Mouse (Mus musculus) limb, embryonic 14.5 days (tissue): ENCODE data around the gene Ankfn1. TPM values are rescaled to one million over a fixed set of nuclear protein-coding genes. Genes with fewer than 3 reads are reported as not detected.

Experiments used
- ATAC-seq: fragments of 200-750 bp; cut with Nextera tagmentation; 2 replicates; pipeline ENCODE4 v1.8.0; 2017; ENCODE audit warnings: low read depth, moderate number of reproducible peaks, moderate TSS enrichment; ENCODE audit not compliant: low FRiP score
- DNase-seq: peaks from one replicate; pipeline ENCODE4 v3.0.0-alpha.2; 2015; ENCODE audit warnings: low spot score
- H3K27ac ChIP-seq: fragments of 300-500 bp; sonication (generic); replicated peaks from 2 replicates; pipeline ENCODE4 v1.5.1; 2014; ENCODE audit warnings: low read depth, mild to moderate bottlenecking, low read length, moderate library complexity, mixed read lengths
- H3K27me3 ChIP-seq: fragments of 300-500 bp; sonication (generic); 2 replicates; pipeline ENCODE4 v1.6.1; 2014; ENCODE audit warnings: low read length, mixed read lengths; ENCODE audit not compliant: control insufficient read depth, insufficient read depth
- H3K36me3 ChIP-seq: fragments of 300-500 bp; sonication (generic); 2 replicates; pipeline ENCODE4 v1.6.1; 2014; ENCODE audit warnings: mild to moderate bottlenecking, low read length, moderate library complexity, mixed read lengths; ENCODE audit not compliant: control insufficient read depth, insufficient read depth
- H3K4me1 ChIP-seq: fragments of 300-500 bp; sonication (generic); 2 replicates; pipeline ENCODE4 v1.6.1; 2014; ENCODE audit warnings: antibody characterized with exemption, low read length, mixed read lengths; ENCODE audit not compliant: control insufficient read depth, insufficient read depth
- H3K4me2 ChIP-seq: fragments of 300-500 bp; sonication (generic); replicated peaks from 2 replicates; pipeline ENCODE4 v1.6.1; 2014; ENCODE audit warnings: low read depth, mild to moderate bottlenecking, low read length, moderate library complexity; ENCODE audit not compliant: severe bottlenecking
- H3K4me3 ChIP-seq: fragments of 300-500 bp; sonication (generic); replicated peaks from 2 replicates; pipeline ENCODE4 v1.5.1; 2014; ENCODE audit warnings: low read length
- H3K9ac ChIP-seq: fragments of 300-500 bp; sonication (generic); 2 replicates; pipeline ENCODE4 v1.6.1; 2014; ENCODE audit warnings: mild to moderate bottlenecking, low read depth, low read length, moderate library complexity; ENCODE audit not compliant: severe bottlenecking
- H3K9me3 ChIP-seq: fragments of 300-500 bp; sonication (generic); 2 replicates; pipeline ENCODE4 v1.6.1; 2016; ENCODE audit warnings: low read length; ENCODE audit not compliant: control insufficient read depth
- POLR2A ChIP-seq: fragments of 200-500 bp; IDR thresholded peaks from 2 replicates; pipeline ENCODE4 v1.8.0; 2012; ENCODE audit warnings: inconsistent platforms, mild to moderate bottlenecking, moderate library complexity, borderline replicate concordance; ENCODE audit not compliant: insufficient read depth, insufficient read length; ENCODE audit errors: extremely low read depth
- WGBS: fragments of 180-500 bp; shearing (Covaris S2); extraction: QIAGEN DNeasy Blood & Tissue Kit; methylation state at CpG from one replicate; pipeline ENCODE4 v1.1.7; 2014; 5-methylcytosine and 5-hydroxymethylcytosine counted together
- polyA plus RNA-seq, 2 experiments: library from polyadenylated mRNA; depleted of rRNA in 1 of 2; stranded (reverse) in 1 of 2; unstranded in 1 of 2; fragments of >200 nt; fragmentation: Nextera tagmentation in 1 of 2; extraction: Ambion mirVana in 1 of 2; gene quantifications; 2 replicates each; pipeline versions ENCODE4 v1.2.1 to v1.2.3; 2012 to 2014

The Ankfn1 gene
- polyA plus RNA-seq, 2 experiments = 0.36 to 0.61 TPM

- WGBS = 54% methylated on average over 4 of the region's 4 CpGs
- no peak overlapping the region for H3K4me2 ChIP-seq
- no peak for ATAC-seq
- H3K4me1 ChIP-seq = peaks cover 10% of the 10 kb centered on the region; the same call in 1 of the 2 replicates
- no peak for DNase-seq
- no peak for TF ChIP-seq POLR2A
- H3K9ac ChIP-seq = no peak overlapping the region
- H3K9me3 ChIP-seq = no peaks in the 10 kb centered on the region
- no peak overlapping the region for H3K4me3 ChIP-seq
- H3K27ac ChIP-seq = no peak overlapping the region
- H3K36me3 ChIP-seq = no peaks in the 10 kb centered on the region
- H3K27me3 ChIP-seq = no peaks in the 10 kb centered on the region
Observed at GRCm38 (mm10) chr11:89548786-89549185, 228.7 kb downstream of the Ankfn1 start.

DNA sequence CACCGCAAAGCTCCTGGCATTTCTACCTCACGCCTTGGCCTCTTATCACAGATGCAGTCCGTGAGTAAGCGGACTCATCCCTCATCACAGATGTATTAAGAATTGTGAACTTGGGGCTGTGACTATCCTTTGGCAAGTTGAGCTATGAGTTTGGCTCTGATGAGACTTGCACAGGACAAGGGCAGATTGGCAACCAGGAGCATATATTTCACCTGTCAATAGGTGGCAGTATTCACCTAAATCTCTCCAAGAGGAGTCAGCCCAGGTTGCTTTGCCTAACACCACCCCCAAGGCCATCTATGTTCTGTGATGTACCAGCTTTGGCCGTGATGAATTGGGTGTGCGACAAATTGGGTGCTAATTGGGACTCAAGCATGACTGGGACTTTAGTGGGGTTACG lies 231.3 kb downstream of the Ankfn1 start:
- H3K36me3 ChIP-seq = no peaks in the 10 kb centered on the region
- no peak overlapping the region for H3K4me3 ChIP-seq
- peaks cover 5% of the 10 kb centered on the region; the same call in 1 of the 2 replicates for H3K9me3 ChIP-seq
- WGBS = 30% methylated on average over 7 of the region's 7 CpGs
- H3K4me2 ChIP-seq = no peak overlapping the region
- ATAC-seq (peak; percentile 57), DNase-seq (peak; percentile 78)
- H3K27me3 ChIP-seq = no peaks in the 10 kb centered on the region
- no peak overlapping the region for H3K27ac ChIP-seq
- H3K4me1 ChIP-seq = peaks cover 10% of the 10 kb centered on the region; the same call in 1 of the 2 replicates
- H3K9ac ChIP-seq = no peak overlapping the region
- no peak for TF ChIP-seq POLR2A

- H3K27me3 ChIP-seq = no peaks in the 10 kb centered on the region
- peak overlapping the region; percentile 53 for H3K27ac ChIP-seq
- whole genome bisulfite sequencing = 2% methylated on average over 29 of the region's 29 CpGs
- H3K9ac ChIP-seq = peak overlapping the region; percentile 45
- DNase-seq (peak; percentile 56), ATAC-seq (peak; percentile 34; the same call in 1 of the 2 replicates)
- H3K4me2 ChIP-seq = peak overlapping the region; percentile 49
- H3K4me3 ChIP-seq = peak overlapping the region; percentile 16; the same call in 1 of the 2 replicates
- peaks cover 5% of the 10 kb centered on the region; the same call in 1 of the 2 replicates for H3K9me3 ChIP-seq
- H3K4me1 ChIP-seq = peaks cover 10% of the 10 kb centered on the region; the same call in 1 of the 2 replicates
- H3K36me3 ChIP-seq = no peaks in the 10 kb centered on the region
- no peak for TF ChIP-seq POLR2A
Observed at GRCm38 (mm10) chr11:89544856-89545817, 232.3 kb downstream of the Ankfn1 start.

DNA sequence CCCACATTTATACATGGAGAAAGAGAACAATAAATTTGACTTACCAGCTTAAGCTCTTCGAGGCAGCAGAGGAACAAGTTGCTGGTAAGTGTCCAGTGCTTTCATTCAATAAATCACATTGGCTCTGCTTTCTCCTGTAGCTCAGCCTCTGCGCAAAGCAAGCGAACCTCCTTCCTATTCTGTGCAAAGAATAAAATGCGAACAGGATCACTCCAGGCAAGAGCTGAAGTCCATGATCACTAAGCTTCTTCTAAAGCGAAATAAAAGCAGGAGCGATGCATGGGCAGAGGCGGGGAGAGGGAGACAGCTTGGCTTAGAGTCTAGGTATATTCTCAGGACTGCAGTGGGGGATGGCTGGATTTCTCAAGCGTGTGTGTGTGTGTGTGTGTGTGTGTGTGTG lies 239.1 kb downstream of the Ankfn1 start:
- no peak for ATAC-seq
- Histone ChIP-seq H3K4me3 (no peak overlapping the region), H3K4me1 (no peaks in the 10 kb centered on the region), H3K27ac (no peak overlapping the region), H3K36me3 (no peaks in the 10 kb centered on the region), H3K9me3 (peaks cover 5% of the 10 kb centered on the region; the same call in 1 of the 2 replicates), H3K9ac (no peak overlapping the region), H3K4me2 (no peak overlapping the region), H3K27me3 (no peaks in the 10 kb centered on the region)
- TF ChIP-seq POLR2A = no peak
- 67% methylated on average over 8 of the region's 8 CpGs for WGBS
- DNase-seq = peak; percentile 31

GRCm38 (mm10) chr11:89527800-89528430 lies 249.5 kb downstream of the Ankfn1 start:
- 75% methylated on average over 4 of the region's 4 CpGs for WGBS
- DNase-seq (no peak), ATAC-seq (peak; percentile 47)
- H3K4me3 ChIP-seq = no peak overlapping the region
- H3K36me3 ChIP-seq = no peaks in the 10 kb centered on the region
- no peak overlapping the region for H3K27ac ChIP-seq
- H3K9ac ChIP-seq = no peak overlapping the region
- H3K4me2 ChIP-seq = no peak overlapping the region
- TF ChIP-seq POLR2A = no peak
- H3K9me3 ChIP-seq = peaks cover 6% of the 10 kb centered on the region; the same call in 1 of the 2 replicates
- no peaks in the 10 kb centered on the region for H3K4me1 ChIP-seq
- H3K27me3 ChIP-seq = no peaks in the 10 kb centered on the region
